Mouse (Mus musculus) MEL (cell line): ENCODE measurements around the gene Ruvbl2.

Experiments used
- CHD2 ChIP-seq: IDR thresholded peaks from 2 replicates; pipeline ENCODE4 v1.6.1; 2011; ENCODE audit warnings: low read length, improper control_type of control experiment
- CTCF ChIP-seq, 3 experiments: IDR thresholded peaks in 2 of 3; conservative IDR thresholded peaks in 1 of 3; 2 replicates each; pipeline ENCODE4 v1.5.1; 2011 to 2012; ENCODE audit warnings: low read length in 3 of 3, low read depth in 2 of 3, mild to moderate bottlenecking in 2 of 3, improper control_type of control experiment in 1 of 3, inconsistent platforms in 1 of 3, mixed read lengths in 1 of 3, moderate library complexity in 1 of 3; ENCODE audit not compliant: control insufficient read depth in 1 of 3, insufficient read depth in 1 of 3, poor library complexity in 1 of 3, severe bottlenecking in 1 of 3
- POLR2A ChIP-seq, 2 experiments: IDR thresholded peaks; 2 replicates each; pipeline ENCODE4 v1.6.1; 2011 to 2012; ENCODE audit warnings: low read length in 2 of 2, mild to moderate bottlenecking in 2 of 2, control low read depth in 1 of 2, improper control_type of control experiment in 1 of 2, low read depth in 1 of 2, moderate library complexity in 1 of 2; ENCODE audit not compliant: control insufficient read depth in 1 of 2, insufficient read depth in 1 of 2, poor library complexity in 1 of 2
- POLR2AphosphoS5 ChIP-seq: IDR thresholded peaks from 2 replicates; pipeline ENCODE4 v1.6.1; 2012; ENCODE audit warnings: low read depth, borderline replicate concordance, mild to moderate bottlenecking, inconsistent platforms, low read length, moderate library complexity, mixed read lengths
- TCF12 ChIP-seq: IDR thresholded peaks from 2 replicates; pipeline ENCODE4 v1.6.1; 2014; ENCODE audit warnings: low read depth, mild to moderate bottlenecking, inconsistent platforms, low read length, improper control_type of control experiment, moderate library complexity
- USF2 ChIP-seq, 2 experiments: IDR thresholded peaks; 2 replicates each; pipeline ENCODE4 v1.6.1; 2011 to 2012; ENCODE audit warnings: improper control_type of control experiment in 2 of 2, low read length in 2 of 2, borderline replicate concordance in 1 of 2, inconsistent platforms in 1 of 2, low read depth in 1 of 2, mild to moderate bottlenecking in 1 of 2; ENCODE audit not compliant: insufficient read depth in 1 of 2
- ZC3H11A ChIP-seq: IDR thresholded peaks from 2 replicates; pipeline ENCODE4 v1.6.1; 2012; ENCODE audit warnings: low read depth, mild to moderate bottlenecking, inconsistent platforms, low read length, improper control_type of control experiment

- TF ChIP-seq USF2 (IDR thresholded peaks at IDR 0.05; ENCODE audit: borderline replicate concordance in 1 of 2, insufficient read depth in 1 of 2, low read depth in 1 of 2, low read length in 2 of 2) (no peak), CTCF (IDR thresholded peaks at IDR 0.05 in 2 of 3, conservative IDR thresholded peaks at IDR 0.05 in 1 of 3; ENCODE audit: control insufficient read depth in 1 of 3, insufficient read depth in 1 of 3, low read depth in 2 of 3, low read length in 3 of 3, poor library complexity in 1 of 3, severe bottlenecking in 1 of 3) (no peak), POLR2AphosphoS5 (no peak), ZC3H11A (no peak), TCF12 (no peak), POLR2A (IDR thresholded peaks at IDR 0.05; ENCODE audit: control insufficient read depth in 1 of 2, insufficient read depth in 1 of 2, low read depth in 1 of 2, low read length in 2 of 2, poor library complexity in 1 of 2) (no peak), CHD2 (no peak)
Observed at GRCm38 (mm10) chr7:45420615-45420919, 17.3 kb downstream of the Ruvbl2 start, which contains the start of gene Lhb.
